In the genomic region with DNA sequence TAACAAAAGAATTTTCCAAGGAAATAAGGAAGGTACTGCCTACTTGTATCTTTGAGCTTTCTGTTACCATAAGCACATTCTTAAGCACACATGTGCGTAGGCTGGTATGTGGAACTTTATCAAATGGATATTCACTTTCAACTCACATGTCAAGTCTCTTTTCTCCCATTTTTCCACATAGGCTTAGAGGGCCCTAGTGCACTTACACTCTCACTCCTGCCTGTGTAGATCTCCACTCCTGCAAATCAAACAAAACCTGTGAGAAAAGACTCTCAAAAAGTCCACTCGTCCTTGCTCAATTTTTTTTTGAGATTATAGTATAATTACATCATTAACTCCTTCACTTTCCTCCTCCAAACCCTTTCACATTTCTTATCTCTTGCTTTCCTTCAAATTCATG, we compare ENCODE assay signal across 19 mouse cellular contexts.
"Had no signal": no experiment of that assay in that cellular context is flagged by ENCODE, and none has a peak within 500 bp of the region (broad histone marks: within the 10 kb centered on the region; RNA-seq: fewer than 3 reads in every experiment).

No protein-coding gene starts in this region.

- H3K4me1 ChIP-seq: liver, embryonic 12.5 days; lung, embryonic 15.5 days; midbrain, embryonic 10.5 days; midbrain, embryonic 12.5 days; neural tube, embryonic 13.5 days; neural tube, embryonic 15.5 days had no signal

- H3K36me3 ChIP-seq: liver, embryonic 12.5 days; lung, embryonic 15.5 days; midbrain, embryonic 10.5 days; midbrain, embryonic 12.5 days; neural tube, embryonic 13.5 days; neural tube, embryonic 15.5 days had no signal

- H3K27ac ChIP-seq: liver, embryonic 12.5 days; liver, embryonic 14.5 days; lung, embryonic 15.5 days; midbrain, embryonic 10.5 days; midbrain, embryonic 12.5 days; neural tube, embryonic 13.5 days; neural tube, embryonic 15.5 days had no signal

- H3K4me2 ChIP-seq: liver, embryonic 12.5 days; lung, embryonic 15.5 days; midbrain, embryonic 12.5 days; neural tube, embryonic 13.5 days; neural tube, embryonic 15.5 days had no signal

- H3K4me3 ChIP-seq: liver, embryonic 12.5 days; lung, embryonic 15.5 days; midbrain, embryonic 10.5 days; midbrain, embryonic 12.5 days; myocyte; neural tube, embryonic 13.5 days; neural tube, embryonic 15.5 days had no signal

- H3K9me3 ChIP-seq: liver, embryonic 12.5 days; lung, embryonic 15.5 days; midbrain, embryonic 10.5 days; midbrain, embryonic 12.5 days; neural tube, embryonic 13.5 days; neural tube, embryonic 15.5 days had no signal

- H3K27me3 ChIP-seq: liver, embryonic 12.5 days; lung, embryonic 15.5 days; midbrain, embryonic 12.5 days; neural tube, embryonic 13.5 days; neural tube, embryonic 15.5 days had no signal

- H3K9ac ChIP-seq: liver, embryonic 12.5 days; liver, embryonic 14.5 days; lung, embryonic 15.5 days; midbrain, embryonic 12.5 days; neural tube, embryonic 13.5 days; neural tube, embryonic 15.5 days had no signal

- DNase-seq: lung, postnatal 4 days; midbrain, embryonic 14.5 days; retina, postnatal 1 day; right cerebral cortex, adult 18-20 months; right cerebral cortex, postnatal 25 days; right cerebral cortex, postnatal 4 days; spleen, adult 18-20 months; thymus, adult 18-20 months; thymus, postnatal 14 days; thymus, postnatal 36 days had no signal

- ATAC-seq: liver, embryonic 12.5 days; midbrain, embryonic 16.5 days had no signal
